Mouse (Mus musculus): ENCODE measurements around the gene Nob1. TPM values are rescaled to one million over a fixed set of nuclear protein-coding genes. Genes with fewer than 3 reads are reported as not detected.

Gene Nob1
- polyA plus RNA-seq, 1 experiment from 2014 or later: 52.0 TPM

Other genes with a start within 250 kb of the Nob1 start
- 9.8 and 11.2 TPM in 2 replicates for gene Nfat5, start 131.6 kb downstream of the Nob1 start, polyA plus RNA-seq (2014; fragmentation: Nextera tagmentation; extraction: Ambion mirVana)
- 3.2 and 4.6 TPM in 2 replicates for gene Nqo1, start 21.8 kb downstream of the Nob1 start, polyA plus RNA-seq (2014; fragmentation: Nextera tagmentation; extraction: Ambion mirVana)
- gene Wwp2, start 11.3 kb upstream of the Nob1 start, polyA plus RNA-seq (2014; fragmentation: Nextera tagmentation; extraction: Ambion mirVana): 38.3 and 50.5 TPM in 2 replicates
- 233 and 237 TPM in 2 replicates for gene Psmd7, start 163.4 kb upstream of the Nob1 start, polyA plus RNA-seq (2014; fragmentation: Nextera tagmentation; extraction: Ambion mirVana)

Data from midbrain, embryonic 14.5 days (tissue).